9 mouse cellular contexts compared by ENCODE assay signal in the genomic region with DNA sequence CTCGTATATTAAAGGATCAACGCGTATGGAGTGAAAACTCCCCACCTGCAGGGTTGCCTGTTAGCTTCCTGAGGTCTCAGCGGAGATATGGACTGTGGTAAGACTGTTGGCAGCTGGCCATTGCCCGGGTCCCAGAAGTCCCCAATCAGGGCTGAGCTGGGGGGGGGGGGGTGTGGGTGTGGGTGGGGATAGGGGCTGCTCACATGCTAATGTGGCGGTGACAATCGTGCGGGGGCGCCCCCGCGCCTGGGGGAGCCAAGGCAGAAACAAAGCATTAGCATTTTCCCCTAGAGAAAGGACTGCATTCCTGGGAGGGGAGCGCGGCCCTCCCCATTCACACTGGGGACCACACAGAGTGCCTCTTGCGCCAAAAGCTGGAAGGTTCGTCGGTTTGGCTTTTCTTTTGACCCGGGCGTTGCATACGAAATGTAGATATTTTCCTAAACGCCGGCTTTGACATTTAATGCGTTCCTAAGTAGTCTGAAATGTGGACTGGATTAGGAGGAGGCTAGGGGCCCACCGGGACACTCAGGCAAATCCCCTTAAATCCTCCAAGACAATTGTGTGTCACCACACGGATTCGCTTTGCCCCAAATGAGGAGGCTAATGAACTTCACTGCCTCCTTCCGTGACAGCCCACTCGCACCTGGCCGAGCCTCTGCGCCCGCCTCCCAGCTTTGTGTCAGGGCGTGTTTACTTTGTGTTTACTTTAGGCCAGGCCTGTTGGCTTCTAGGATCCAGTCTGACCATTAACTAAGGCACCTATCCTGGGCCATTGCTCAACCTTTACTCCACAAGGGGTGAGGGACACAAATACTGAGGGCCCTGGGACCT. TPM values are rescaled to one million over a fixed set of nuclear protein-coding genes. Genes with fewer than 3 reads are reported as not detected.
A peak's percentile ranks its signal among the peaks of the same experiment; 100 is the strongest.
DNase-seq lines count a peak whose midpoint lies in the region; ATAC-seq lines count a peak whose summit lies in the region.
"Had no signal": no experiment of that assay in that cellular context is flagged by ENCODE, and none has a peak within 500 bp of the region (broad histone marks: within the 10 kb centered on the region; RNA-seq: fewer than 3 reads in every experiment).

No protein-coding gene starts in this region.

- ATAC-seq in granulocyte monocyte progenitor cell, adult 5-6 weeks (replicated peaks; ENCODE audit: poor library complexity, severe bottlenecking): peak; percentile 16

- peak overlapping the region; percentile 53 for H3K4me3 ChIP-seq in limb, embryonic 10.5 days
- H3K4me3 ChIP-seq in midbrain, embryonic 10.5 days: peak overlapping the region; percentile 53

- peaks cover 38% of the 10 kb centered on the region for H3K36me3 ChIP-seq in limb, embryonic 10.5 days
- H3K36me3 ChIP-seq in midbrain, embryonic 10.5 days: peaks cover 38% of the 10 kb centered on the region

- no peaks in the 10 kb centered on the region for H3K27me3 ChIP-seq in limb, embryonic 10.5 days (ENCODE audit: low read depth, poor library complexity, severe bottlenecking)
- no peaks in the 10 kb centered on the region; the same call in 1 of the 2 replicates for H3K27me3 ChIP-seq in midbrain, embryonic 10.5 days (ENCODE audit: low read depth, poor library complexity, severe bottlenecking)

- peak; percentile 27 for DNase-seq in adrenal gland, postnatal 14 days
- no peak for DNase-seq in adrenal gland, postnatal 4 days (ENCODE audit: low spot score in 2 of 2)
- peak; percentile 32 for DNase-seq in NIH3T3 (ENCODE audit: low read depth)
- peak; percentile 63 for DNase-seq in limb, embryonic 10.5 days (ENCODE audit: low spot score)
- DNase-seq in midbrain, embryonic 10.5 days (ENCODE audit: low spot score): peak; percentile 83
- no peak for DNase-seq in spleen, adult 12 weeks (ENCODE audit: low spot score)
- no peak for DNase-seq in spleen, postnatal 36 days (ENCODE audit: low spot score in 2 of 2)

- 3% methylated on average over 31 of the region's 31 CpGs for WGBS in limb, embryonic 10.5 days
- 1% methylated on average over 31 of the region's 31 CpGs for WGBS in midbrain, embryonic 10.5 days

- H3K4me1 ChIP-seq in limb, embryonic 10.5 days: peaks cover 13% of the 10 kb centered on the region
- H3K4me1 ChIP-seq in midbrain, embryonic 10.5 days: peaks cover 23% of the 10 kb centered on the region

- peak overlapping the region; percentile 77 for H3K27ac ChIP-seq in limb, embryonic 10.5 days
- H3K27ac ChIP-seq in midbrain, embryonic 10.5 days (replicated peaks): peak overlapping the region; percentile 85

- H3K9me3 ChIP-seq in limb, embryonic 10.5 days (replicated peaks): no peaks in the 10 kb centered on the region
- H3K9me3 ChIP-seq in midbrain, embryonic 10.5 days (replicated peaks): no peaks in the 10 kb centered on the region

RNA-seq across cellular contexts. Expression of gene Trim71, which starts 20.2 kb away (rescaled TPM):
- total RNA-seq in adrenal gland, postnatal 14 days (2021): 0.04 TPM in 1 of 2 replicates, not detected in the other
- under 1 TPM in 1 of 2 experiments, not detected in 1; 0.36 TPM for total RNA-seq in adrenal gland, postnatal 4 days (2021)
- total RNA-seq in granulocyte monocyte progenitor cell, adult 5-6 weeks (2014; fragmentation: Nextera tagmentation): not detected in 2 replicates
- not detected in 2 replicates for total RNA-seq in granulocyte monocyte progenitor cell, adult 5-6 weeks (2017)
- 6.2 and 11.5 TPM in 2 replicates for polyA plus RNA-seq in limb, embryonic 10.5 days (2016; fragmentation: Nextera tagmentation; extraction: Ambion mirVana)
- 4.3 and 6.8 TPM in 2 replicates for polyA plus RNA-seq in midbrain, embryonic 10.5 days (2016; fragmentation: Nextera tagmentation; extraction: Ambion mirVana)
- total RNA-seq: heart, postnatal 14 days had no signal

RNA-seq across cellular contexts. Expression of gene Cnot10, which starts 55.6 kb away (rescaled TPM):
- total RNA-seq in adrenal gland, postnatal 14 days (2021): 33.9 and 36.5 TPM in 2 replicates
- 10 to 100 TPM; 59.5 to 61.9 TPM for total RNA-seq in adrenal gland, postnatal 4 days (2021)
- total RNA-seq in granulocyte monocyte progenitor cell, adult 5-6 weeks (2014; fragmentation: Nextera tagmentation): 36.6 and 48.7 TPM in 2 replicates
- total RNA-seq in granulocyte monocyte progenitor cell, adult 5-6 weeks (2017): 55.7 and 60.1 TPM in 2 replicates
- polyA plus RNA-seq in limb, embryonic 10.5 days (2016; fragmentation: Nextera tagmentation; extraction: Ambion mirVana): 71.0 and 82.1 TPM in 2 replicates
- polyA plus RNA-seq in midbrain, embryonic 10.5 days (2016; fragmentation: Nextera tagmentation; extraction: Ambion mirVana): 71.9 and 72.7 TPM in 2 replicates

Comparison
In these comparisons a context has a peak if more than half of its experiments do, and no peak if none do; other contexts are left out.
1. DNase-seq: peak in adrenal gland, postnatal 14 days (single experiment), NIH3T3 (single experiment), limb, embryonic 10.5 days (single experiment) and midbrain, embryonic 10.5 days (single experiment); none in adrenal gland, postnatal 4 days (0 of 2), spleen, adult 12 weeks (single experiment) and spleen, postnatal 36 days (0 of 2).